Mouse (Mus musculus): ENCODE results near the gene Zfp69.

- TF ChIP-seq CTCF (IDR thresholded peaks at IDR 0.05; ENCODE audit: low read depth): peak; percentile 24; the same call in 1 of the 2 replicates
- TF ChIP-seq EP300 (IDR thresholded peaks at IDR 0.05; ENCODE audit: low read depth): no peak
Measured at GRCm38 (mm10) chr4:120928686-120929085, 22.8 kb downstream of the Zfp69 start.
